Mouse (Mus musculus) heart, embryonic 11.5 days (tissue): ENCODE data around the gene Ncoa7. TPM values are rescaled to one million over a fixed set of nuclear protein-coding genes. Genes with fewer than 3 reads are reported as not detected.
"Not testable (repeated sequence)": the region's sequence is repeated elsewhere in the genome, so short reads cannot be mapped to it uniquely, and the experiment has no call there.

ENCODE experiments used
- ATAC-seq: fragments of 200-750 bp; cut with Nextera tagmentation; replicated peaks from 2 replicates; pipeline ENCODE4 v1.8.0; 2017; ENCODE audit warnings: moderate library complexity; ENCODE audit not compliant: insufficient number of reproducible peaks, low FRiP score, low TSS enrichment
- H3K27ac ChIP-seq: fragments of 300-500 bp; sonication (generic); 2 replicates; pipeline ENCODE4 v1.5.1; 2014; ENCODE audit warnings: mild to moderate bottlenecking, low read depth, low read length
- H3K27me3 ChIP-seq: fragments of 300-500 bp; sonication (generic); 2 replicates; pipeline ENCODE4 v1.6.1; 2014; ENCODE audit warnings: mild to moderate bottlenecking, low read length, mixed read lengths; ENCODE audit not compliant: control insufficient read depth, insufficient read depth
- H3K36me3 ChIP-seq: fragments of 300-500 bp; sonication (generic); 2 replicates; pipeline ENCODE4 v1.6.1; 2014; ENCODE audit warnings: mild to moderate bottlenecking, low read length, moderate library complexity, mixed read lengths; ENCODE audit not compliant: control insufficient read depth, insufficient read depth
- H3K4me1 ChIP-seq: fragments of 300-500 bp; sonication (generic); 2 replicates; pipeline ENCODE4 v1.6.1; 2014; ENCODE audit warnings: low read length; ENCODE audit not compliant: control insufficient read depth, insufficient read depth
- H3K4me2 ChIP-seq: fragments of 300-500 bp; sonication (generic); 2 replicates; pipeline ENCODE4 v1.6.1; 2014; ENCODE audit warnings: mild to moderate bottlenecking, moderate library complexity
- H3K4me3 ChIP-seq: fragments of 300-500 bp; sonication (generic); 2 replicates; pipeline ENCODE4 v1.5.1; 2014; ENCODE audit warnings: low read depth, low read length
- H3K9ac ChIP-seq: fragments of 300-500 bp; sonication (generic); 2 replicates; pipeline ENCODE4 v1.6.1; 2014; ENCODE audit warnings: mild to moderate bottlenecking, low read depth, low read length, moderate library complexity
- H3K9me3 ChIP-seq: fragments of 300-500 bp; sonication (generic); replicated peaks from 2 replicates; pipeline ENCODE4 v1.6.1; 2016; ENCODE audit warnings: low read length; ENCODE audit not compliant: control insufficient read depth
- WGBS: fragments of 180-500 bp; shearing (Covaris S2); extraction: QIAGEN DNeasy Blood & Tissue Kit; methylation state at CpG from one replicate; pipeline ENCODE4 v1.1.7; 2014; ENCODE audit not compliant: insufficient replicate concordance; 5-methylcytosine and 5-hydroxymethylcytosine counted together
- polyA plus RNA-seq: library from polyadenylated mRNA; unstranded; fragments of >200 nt; fragmentation: Nextera tagmentation; extraction: Ambion mirVana; gene quantifications from 2 replicates; pipeline ENCODE4 v1.2.1, GENCODE M21; 2014

Ncoa7 gene
- polyA plus RNA-seq, 1 experiment from 2014 or later = 10.1 TPM

GRCm38 (mm10) chr10:30791016-30791415 lies 12.1 kb downstream of the Ncoa7 start:
- peaks cover 2% of the 10 kb centered on the region; the same call in 1 of the 2 replicates for H3K36me3 ChIP-seq
- H3K27ac ChIP-seq = no peak overlapping the region
- peaks cover 6% of the 10 kb centered on the region; the same call in 1 of the 2 replicates for H3K9me3 ChIP-seq
- 85% methylated on average over 3 of the region's 3 CpGs for WGBS
- H3K9ac ChIP-seq = no peak overlapping the region
- H3K4me2 ChIP-seq = no peak overlapping the region
- no peaks in the 10 kb centered on the region for H3K27me3 ChIP-seq
- no peaks in the 10 kb centered on the region for H3K4me1 ChIP-seq
- ATAC-seq = no peak
- no peak overlapping the region for H3K4me3 ChIP-seq

- no peak overlapping the region for H3K9ac ChIP-seq
- WGBS = 94% methylated on average over 5 of the region's 5 CpGs
Measured at GRCm38 (mm10) chr10:30789521-30789920, 13.6 kb downstream of the Ncoa7 start.

DNA sequence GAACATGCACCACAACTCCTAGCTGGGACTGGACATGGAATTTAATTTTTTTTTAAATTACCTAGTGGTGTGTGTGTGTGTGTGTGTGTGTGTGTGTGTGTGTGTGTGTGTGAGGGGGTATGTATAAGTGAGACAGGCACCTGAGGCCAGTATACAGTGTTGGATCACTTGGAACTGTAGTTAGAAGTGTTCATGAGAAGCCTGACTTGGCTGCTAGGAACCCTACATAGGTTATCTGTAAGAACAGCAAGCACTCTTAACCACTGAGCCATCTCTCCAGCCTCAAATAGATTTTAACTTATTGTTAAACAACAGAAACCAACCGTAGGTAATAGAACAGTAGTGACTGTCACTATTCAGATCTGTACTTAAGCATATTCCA lies 14.8 kb downstream of the Ncoa7 start:
- Histone ChIP-seq H3K4me1 (no peaks in the 10 kb centered on the region), H3K36me3 (no peaks in the 10 kb centered on the region), H3K27ac (no peak overlapping the region), H3K4me2 (no peak overlapping the region), H3K9ac (no peak overlapping the region), H3K27me3 (no peaks in the 10 kb centered on the region), H3K9me3 (no peaks in the 10 kb centered on the region), H3K4me3 (no peak overlapping the region)
- 86% methylated on average over 1 of the region's 1 CpGs for WGBS
- ATAC-seq = no peak

More at GRCm38 (mm10) chr10:30789521-30789920, 13.6 kb downstream of the Ncoa7 start:
- H3K4me2 ChIP-seq = no peak overlapping the region
- no peak overlapping the region for H3K4me3 ChIP-seq
- no peak overlapping the region for H3K27ac ChIP-seq
- 0 out of 2 replicates have a peak, but pooled peaks cover under 1% of the 10 kb centered on the region for H3K9me3 ChIP-seq
- H3K4me1 ChIP-seq = no peaks in the 10 kb centered on the region
- no peak for ATAC-seq
- H3K27me3 ChIP-seq = no peaks in the 10 kb centered on the region
- peaks cover under 1% of the 10 kb centered on the region; the same call in 1 of the 2 replicates for H3K36me3 ChIP-seq

- no peaks in the 10 kb centered on the region for H3K36me3 ChIP-seq
- H3K4me2 ChIP-seq = no peak overlapping the region
- H3K27ac ChIP-seq = no peak overlapping the region
- ATAC-seq = no peak
- 65% methylated on average over 3 of the region's 3 CpGs for WGBS
- H3K4me3 ChIP-seq = no peak overlapping the region
- no peak overlapping the region for H3K9ac ChIP-seq
- H3K27me3 ChIP-seq = no peaks in the 10 kb centered on the region
- H3K9me3 ChIP-seq = no peaks in the 10 kb centered on the region
- no peaks in the 10 kb centered on the region for H3K4me1 ChIP-seq
Measured at GRCm38 (mm10) chr10:30787684-30788339, 15.3 kb downstream of the Ncoa7 start.

- H3K9ac ChIP-seq = no peak overlapping the region
- no peak overlapping the region for H3K27ac ChIP-seq
- WGBS = 79% methylated on average over 5 of the region's 5 CpGs
- H3K4me2 ChIP-seq = no peak overlapping the region
- H3K4me3 ChIP-seq = no peak overlapping the region
- H3K27me3 ChIP-seq = no peaks in the 10 kb centered on the region
- ATAC-seq = no peak
- no peaks in the 10 kb centered on the region for H3K36me3 ChIP-seq
- H3K4me1 ChIP-seq = no peaks in the 10 kb centered on the region
- H3K9me3 ChIP-seq = no peaks in the 10 kb centered on the region
Measured at GRCm38 (mm10) chr10:30786103-30786754, 16.9 kb downstream of the Ncoa7 start.

DNA sequence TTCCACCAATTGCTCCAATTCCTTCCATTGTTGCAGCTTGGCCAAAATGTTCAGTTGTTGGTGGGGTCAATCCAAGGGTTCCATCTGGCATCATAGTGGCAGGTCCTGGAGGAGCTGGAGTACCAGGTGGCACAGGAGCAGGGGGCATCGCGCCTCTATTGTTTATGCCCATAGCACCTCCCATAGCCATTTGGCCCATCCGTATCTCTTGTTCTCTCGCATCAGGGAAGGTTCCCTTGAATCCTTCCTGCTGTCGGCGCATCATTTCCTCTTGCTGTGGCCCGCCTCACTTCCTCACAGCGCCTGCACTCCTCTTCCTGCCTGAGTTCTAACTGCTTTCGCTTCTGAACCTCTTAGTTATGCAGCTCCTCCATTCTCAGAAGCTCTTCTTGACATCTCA lies 22.2 kb downstream of the Ncoa7 start:
- not testable (repeated sequence) for H3K27ac ChIP-seq, H3K36me3 ChIP-seq, H3K9me3 ChIP-seq, H3K4me1 ChIP-seq, H3K4me2 ChIP-seq, H3K4me3 ChIP-seq, ATAC-seq, H3K27me3 ChIP-seq, H3K9ac ChIP-seq
- WGBS = 91% methylated on average over 9 of the region's 9 CpGs

- 47% methylated on average over 3 of the region's 3 CpGs for WGBS
- Histone ChIP-seq H3K9me3 (no peaks in the 10 kb centered on the region), H3K27ac (no peak overlapping the region), H3K36me3 (no peaks in the 10 kb centered on the region), H3K4me1 (peaks cover 5% of the 10 kb centered on the region; the same call in 1 of the 2 replicates), H3K27me3 (no peaks in the 10 kb centered on the region), H3K4me2 (no peak overlapping the region), H3K9ac (no peak overlapping the region), H3K4me3 (no peak overlapping the region)
- no peak for ATAC-seq
Measured at GRCm38 (mm10) chr10:30778240-30778639, 24.9 kb downstream of the Ncoa7 start.

DNA sequence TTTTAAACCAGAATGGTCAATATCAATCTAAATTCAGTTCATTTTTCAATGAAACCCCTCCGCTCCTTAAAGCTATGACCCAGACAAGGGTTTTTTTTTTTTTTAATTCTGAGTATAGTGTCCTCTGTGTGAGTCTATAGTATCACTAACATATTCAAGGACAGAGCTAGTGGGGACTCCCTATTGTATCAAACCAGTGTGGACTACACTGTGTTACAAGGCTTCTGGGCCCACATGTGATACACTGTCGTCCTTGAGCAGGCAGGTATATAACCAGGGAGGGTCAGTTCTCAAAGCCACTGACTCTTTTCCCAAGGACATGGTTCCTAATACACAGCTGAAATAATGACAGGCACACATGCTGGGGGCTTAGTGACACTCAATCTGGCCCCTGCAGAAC lies 27.1 kb downstream of the Ncoa7 start:
- Histone ChIP-seq H3K4me2 (no peak overlapping the region), H3K9ac (no peak overlapping the region), H3K27me3 (no peaks in the 10 kb centered on the region), H3K4me3 (no peak overlapping the region), H3K36me3 (no peaks in the 10 kb centered on the region), H3K27ac (no peak overlapping the region), H3K4me1 (peaks cover 5% of the 10 kb centered on the region; the same call in 1 of the 2 replicates), H3K9me3 (no peaks in the 10 kb centered on the region)
- 85% methylated on average over 2 of the region's 2 CpGs for WGBS
- ATAC-seq = no peak

- Histone ChIP-seq H3K9me3 (no peaks in the 10 kb centered on the region), H3K27me3 (no peaks in the 10 kb centered on the region), H3K4me1 (peaks cover 5% of the 10 kb centered on the region; the same call in 1 of the 2 replicates), H3K4me2 (no peak overlapping the region), H3K4me3 (no peak overlapping the region), H3K36me3 (no peaks in the 10 kb centered on the region), H3K27ac (no peak overlapping the region), H3K9ac (no peak overlapping the region)
- 76% methylated on average over 5 of the region's 5 CpGs for WGBS
- ATAC-seq = no peak
Measured at GRCm38 (mm10) chr10:30775568-30775967, 27.6 kb downstream of the Ncoa7 start.
